Mouse (Mus musculus): ENCODE results near the gene Gmds.

Gene Gmds

DNA sequence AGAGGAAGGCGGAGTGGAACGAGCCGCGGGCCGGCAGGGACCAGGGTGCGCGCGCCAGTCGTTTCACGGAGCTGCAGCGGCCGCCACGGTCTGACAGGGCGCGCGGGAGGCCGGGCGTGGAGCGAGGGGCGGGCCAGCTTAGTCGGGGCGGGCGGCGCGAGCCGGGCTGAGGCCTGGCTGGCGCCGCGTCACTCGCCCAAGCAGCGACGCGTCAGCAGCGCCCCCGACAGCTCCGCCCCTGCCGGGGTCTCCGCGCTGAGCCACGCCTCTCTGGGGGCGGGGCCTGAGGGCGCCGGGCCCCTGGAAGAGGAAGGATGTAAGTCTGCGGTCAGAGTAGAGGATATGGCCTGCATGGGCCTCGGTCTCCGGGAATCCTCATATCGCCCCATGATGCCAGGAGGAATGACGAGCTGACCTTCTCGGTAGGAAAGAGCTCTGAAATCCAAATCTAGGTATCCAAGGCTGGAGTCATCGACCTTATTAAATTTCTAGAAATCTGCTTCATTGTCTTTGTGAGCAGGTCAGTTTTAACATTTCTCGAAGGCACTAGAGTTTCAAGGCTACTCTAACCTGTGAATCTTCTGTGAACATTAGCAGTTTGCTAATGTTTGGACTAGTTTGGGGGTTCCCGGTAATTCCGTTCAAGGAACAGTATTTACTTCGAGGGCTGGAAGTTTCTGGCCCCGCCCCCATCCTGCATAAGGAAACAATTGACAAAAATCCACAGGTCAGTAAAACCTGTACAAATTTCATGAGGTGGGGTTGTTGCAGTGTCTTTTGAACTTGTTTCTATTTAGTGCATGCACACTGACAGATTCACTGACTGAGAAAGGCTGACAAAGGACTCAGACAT, at the start of gene Gmds:
Gene Gmds, minus strand, starts transcription at position 228 of the 853 bp plus-strand sequence.
- peak; percentile 79 for DNase-seq (ENCODE audit: low read depth)

GRCm38 (mm10) chr13:32385421-32386092, 47.0 kb upstream of the Gmds start:
- no peak for DNase-seq (ENCODE audit: low read depth)

GRCm38 (mm10) chr13:32382227-32383010, 43.9 kb upstream of the Gmds start:
- DNase-seq (ENCODE audit: low read depth), result no peak

DNA sequence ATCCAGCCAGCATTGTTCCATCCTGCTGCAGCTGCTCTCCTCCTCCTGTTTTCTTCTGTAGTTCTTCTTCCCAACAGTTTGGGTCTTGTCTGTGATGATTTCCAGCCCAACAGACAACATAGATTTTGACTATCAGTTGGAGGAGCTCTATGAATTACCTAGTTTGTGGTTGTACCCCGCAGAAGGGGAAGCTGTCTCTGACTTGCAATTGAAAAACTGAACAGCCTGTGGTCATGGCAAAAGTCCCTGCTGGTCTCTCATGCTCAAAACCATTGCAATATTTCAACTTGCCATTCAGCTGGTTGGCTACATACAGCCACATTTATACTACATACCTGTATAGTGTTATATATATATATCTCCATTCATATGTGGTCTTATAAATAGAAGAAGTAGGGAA, 40.1 kb upstream of the Gmds start:
- DNase-seq (ENCODE audit: low read depth), result no peak

- DNase-seq (ENCODE audit: low read depth), result no peak
These were observed 34.0 kb upstream of the Gmds start for GRCm38 (mm10) chr13:32372531-32372883.

GRCm38 (mm10) chr13:32371874-32372530, 33.5 kb upstream of the Gmds start:
- DNase-seq (ENCODE audit: low read depth), result no peak

DNA sequence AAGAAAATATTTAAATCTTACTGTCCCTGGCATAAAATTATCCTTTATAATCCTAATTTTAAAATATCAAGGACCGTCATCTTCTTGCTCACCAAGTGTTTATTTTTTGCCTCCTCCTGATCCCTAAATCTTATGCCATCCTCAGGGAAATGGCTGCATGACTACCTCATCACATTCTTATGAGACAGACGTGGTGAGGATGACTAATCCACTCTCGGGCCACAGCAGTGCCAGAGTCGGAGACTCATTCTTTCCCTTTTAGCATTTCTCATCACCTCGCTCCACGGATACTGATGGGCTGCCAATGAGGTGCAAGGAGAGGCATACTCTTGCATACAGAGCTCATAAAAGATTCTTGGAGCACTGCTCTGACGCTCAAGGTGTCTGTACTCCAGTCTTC, 32.2 kb upstream of the Gmds start:
- DNase-seq (ENCODE audit: low read depth), result no peak

- DNase-seq (ENCODE audit: low read depth), result no peak
These were observed 31.6 kb upstream of the Gmds start for GRCm38 (mm10) chr13:32370135-32370534.

DNA sequence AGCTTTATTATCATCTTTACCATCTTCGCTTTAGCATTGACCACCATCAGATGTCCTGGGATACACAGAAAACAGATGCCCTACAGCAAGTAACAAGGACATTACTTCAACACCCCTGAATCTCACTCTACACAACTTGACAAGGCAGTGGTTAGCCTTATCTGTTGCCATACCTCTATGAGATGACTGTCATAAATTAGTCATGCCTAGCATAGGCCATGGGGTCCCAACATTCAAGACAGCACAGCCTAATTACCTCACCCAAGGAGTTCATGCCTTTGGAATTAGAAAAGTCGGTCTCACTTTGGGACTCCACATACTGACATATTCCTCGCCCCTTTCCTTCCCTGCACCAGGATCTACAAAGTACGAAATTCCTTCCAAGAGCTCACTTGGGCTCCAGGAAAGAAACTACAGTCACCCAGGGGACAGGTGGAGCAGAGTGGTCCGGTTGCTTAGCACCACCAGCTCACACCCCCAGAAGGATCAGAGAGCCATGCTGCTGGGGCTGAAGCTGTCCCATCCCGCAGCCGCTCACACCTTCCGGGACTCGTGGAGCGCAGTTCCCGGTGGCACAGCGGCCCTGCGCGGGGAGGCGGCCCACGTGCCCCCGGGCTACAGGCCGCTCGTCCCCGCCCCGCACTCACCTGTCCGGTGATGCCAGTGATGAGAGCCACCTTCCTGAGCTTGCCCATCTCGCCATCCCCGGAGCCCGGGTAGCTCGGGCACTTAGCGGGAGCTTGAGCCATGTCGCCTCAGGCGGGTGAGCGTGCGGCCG, 616 bp downstream of the Gmds start:
- peak; percentile 14 for DNase-seq (ENCODE audit: low read depth)

DNA sequence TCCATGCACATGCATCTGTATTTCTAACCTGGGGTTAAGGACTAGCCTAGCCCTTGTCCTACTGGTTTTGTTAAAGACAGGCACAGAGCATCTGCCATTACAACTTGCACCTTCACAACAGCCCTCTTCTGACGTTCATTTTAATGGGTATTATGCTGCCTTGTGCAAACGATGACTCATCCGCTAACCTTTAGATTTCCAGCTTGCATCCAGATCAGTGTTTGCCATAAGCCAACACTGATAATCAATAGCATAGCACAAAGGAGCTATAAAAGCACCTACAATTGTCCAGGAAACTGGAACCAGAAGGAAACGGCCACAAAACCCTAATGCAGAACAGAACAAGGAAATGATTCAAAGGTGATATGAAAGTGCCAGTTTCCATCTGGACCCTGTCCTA, 20.2 kb downstream of the Gmds start:
- DNase-seq (ENCODE audit: low read depth), result no peak

GRCm38 (mm10) chr13:32317354-32317753, 21.2 kb downstream of the Gmds start:
- no peak for DNase-seq (ENCODE audit: low read depth)

DNA sequence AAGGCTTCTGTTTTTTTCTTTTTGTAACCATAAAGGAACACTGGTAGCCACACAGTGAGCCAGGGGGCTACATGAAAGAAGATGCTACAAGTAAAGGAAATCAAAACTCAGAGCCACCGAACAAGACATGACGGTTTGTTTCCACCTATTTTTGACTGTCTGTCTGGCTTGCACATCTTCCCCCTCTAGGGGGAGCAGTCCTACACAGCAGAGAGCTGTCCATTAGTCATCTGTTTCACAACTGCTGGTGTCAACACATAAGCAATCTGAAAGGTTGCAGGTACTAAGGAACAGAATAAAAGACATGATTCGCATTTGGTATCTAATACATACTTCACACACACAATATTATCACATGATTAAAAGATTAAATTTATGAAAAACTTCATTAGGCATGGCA, 25.9 kb downstream of the Gmds start:
- peak; percentile 34 for DNase-seq (ENCODE audit: low read depth)

DNA sequence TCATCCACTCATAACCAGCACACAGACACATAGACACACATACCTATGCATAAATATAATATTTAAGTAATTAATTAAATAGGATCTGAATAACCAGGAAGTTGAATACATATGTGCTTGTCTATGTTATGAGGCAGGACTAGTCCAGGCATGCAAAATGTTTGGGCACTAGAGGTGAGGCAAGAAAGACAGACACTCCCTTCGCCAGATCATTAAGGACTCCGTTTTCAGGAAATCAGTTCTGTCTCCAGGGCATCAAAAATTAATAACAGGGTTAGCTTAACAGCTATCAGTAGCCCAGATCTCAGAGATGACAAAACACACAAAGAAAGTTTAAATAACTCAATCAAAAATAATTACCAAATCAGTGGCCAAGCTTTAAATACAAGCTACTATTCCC, 27.1 kb downstream of the Gmds start:
- no peak for DNase-seq (ENCODE audit: low read depth)

GRCm38 (mm10) chr13:32298456-32298855, 40.1 kb downstream of the Gmds start:
- no peak for DNase-seq (ENCODE audit: low read depth)

GRCm38 (mm10) chr13:32297398-32297797, 41.1 kb downstream of the Gmds start:
- peak; percentile 15 for DNase-seq (ENCODE audit: low read depth)

GRCm38 (mm10) chr13:32294416-32295195, 43.9 kb downstream of the Gmds start:
- DNase-seq (ENCODE audit: low read depth), result no peak

- no peak for DNase-seq (ENCODE audit: low read depth)
These were observed 65.5 kb downstream of the Gmds start for GRCm38 (mm10) chr13:32272937-32273496.

- DNase-seq (ENCODE audit: low read depth), result no peak
These were observed 68.8 kb downstream of the Gmds start for GRCm38 (mm10) chr13:32269757-32270156.

DNA sequence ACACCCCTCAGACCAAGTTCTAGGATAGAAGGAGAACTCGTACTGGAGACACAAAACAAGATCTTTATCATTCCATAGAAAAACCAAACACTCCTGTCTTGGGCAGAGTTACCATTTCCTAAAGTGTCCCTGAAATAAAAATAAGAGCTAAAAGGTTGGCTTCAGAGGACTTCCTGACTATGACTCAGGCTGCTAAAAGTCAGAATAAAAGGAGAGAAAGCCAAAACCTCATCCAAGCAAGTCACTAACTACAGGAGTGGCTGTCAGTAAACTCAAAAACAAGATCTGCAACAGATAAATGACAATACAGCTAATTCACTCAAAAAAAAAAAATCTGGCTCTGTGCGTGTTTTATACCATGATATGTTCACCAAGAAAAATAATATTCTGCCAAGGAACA, 69.3 kb downstream of the Gmds start:
- no peak for DNase-seq (ENCODE audit: low read depth)

DNA sequence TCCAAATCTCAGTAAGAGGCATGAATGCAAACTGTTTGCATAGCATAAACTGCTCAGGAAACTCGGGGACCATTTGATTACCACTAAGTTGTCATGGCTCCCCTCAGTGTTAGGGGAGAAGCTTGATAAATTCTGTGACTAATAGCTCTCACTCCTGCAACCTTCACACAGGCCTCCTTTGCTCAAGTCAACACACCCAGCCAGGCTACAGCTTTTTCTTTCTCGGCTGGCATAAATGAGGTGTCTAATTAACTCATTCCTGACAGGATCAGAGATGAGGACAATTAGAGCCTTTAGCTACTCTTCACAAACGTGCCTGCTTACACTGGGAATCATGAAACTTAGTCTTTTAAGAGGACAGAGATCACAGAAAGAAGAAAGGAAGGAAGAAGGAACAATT, 70.3 kb downstream of the Gmds start:
- DNase-seq (ENCODE audit: low read depth), result no peak

All from c-Kit-positive CD71-positive TER-119-negative erythroid progenitor cells, embryonic 14.5 days (primary cell).